Mouse (Mus musculus): Measurements from ENCODE around the gene Sidt1. TPM values are rescaled to one million over a fixed set of nuclear protein-coding genes. Genes with fewer than 3 reads are reported as not detected.

Sidt1 gene
- not detected in 2 replicates for polyA plus RNA-seq (2011; ENCODE audit: insufficient read depth, insufficient read length, low read depth, missing spikeins)

DNA sequence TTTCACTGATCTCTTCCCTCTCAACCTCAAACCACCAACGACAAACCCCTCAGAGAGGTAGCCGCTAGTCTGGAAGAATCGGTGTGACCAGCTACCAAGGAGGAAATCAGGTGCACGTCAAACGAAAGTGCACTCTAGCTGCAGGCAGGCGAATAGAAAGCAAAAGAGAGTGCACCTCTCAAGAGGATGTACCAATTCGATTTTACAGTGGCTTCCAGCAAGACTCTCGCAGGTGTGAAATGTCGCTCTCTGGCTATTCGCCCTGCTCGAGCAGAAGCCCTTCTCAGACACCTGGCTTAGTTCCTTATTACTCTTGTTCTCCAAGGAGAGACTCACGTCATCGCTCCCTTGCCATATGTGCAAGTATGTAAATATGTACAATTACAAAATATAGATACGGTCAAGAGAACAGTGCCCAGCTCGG is at the start of gene Sidt1:
TSS of gene Sidt1 (minus strand) at position 336 of the 424 bp plus-strand sequence.
- Histone ChIP-seq H3K9me3 (replicated peaks; ENCODE audit: control insufficient read depth, insufficient read depth, low read length, poor library complexity, severe bottlenecking) (no peaks in the 10 kb centered on the region; the same call in 1 of the 2 replicates), H3K27me3 (ENCODE audit: control insufficient read depth, insufficient read depth, low read length, poor library complexity, severe bottlenecking) (peaks cover 14% of the 10 kb centered on the region), H3K27ac (ENCODE audit: insufficient read depth, low read length) (no peak within 1 kb of the TSS)

DNA sequence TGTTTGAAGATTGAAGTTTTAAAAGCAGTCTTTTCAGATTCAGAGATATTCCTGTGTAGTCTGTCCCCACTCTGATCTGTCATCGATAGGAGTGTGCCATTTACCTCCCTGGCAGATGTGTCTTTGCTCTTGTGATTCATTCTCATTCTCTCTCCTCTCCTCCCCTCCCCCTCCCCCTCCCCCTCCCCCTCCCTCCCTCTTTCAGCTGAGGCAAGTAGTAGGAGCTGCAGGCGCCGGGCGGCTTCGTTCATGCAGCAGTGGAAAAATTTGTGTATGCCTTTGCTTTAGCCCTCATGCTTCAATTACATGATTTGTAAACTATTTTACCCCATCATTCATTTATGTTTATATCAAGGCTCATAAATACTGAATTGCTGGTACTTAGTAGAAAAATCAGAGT is 48.6 kb upstream of the Sidt1 start:
- Histone ChIP-seq H3K27ac (ENCODE audit: insufficient read depth, low read length) (no peak overlapping the region), H3K9ac (ENCODE audit: low read depth, poor library complexity, severe bottlenecking) (no peak overlapping the region)

More for the DNA sequence above, at the start of gene Sidt1:
- H3K4me3 ChIP-seq (ENCODE audit: low read depth, low read length) = peak within 1 kb of the TSS; percentile 62
- H3K9ac ChIP-seq (ENCODE audit: low read depth, poor library complexity, severe bottlenecking) = peak within 1 kb of the TSS; percentile 19
- H3K4me1 ChIP-seq (ENCODE audit: control insufficient read depth, insufficient read depth, low read length) = no peaks in the 10 kb centered on the region
- no peak for TF ChIP-seq EP300 (IDR thresholded peaks at IDR 0.05; ENCODE audit: insufficient read depth, low read depth, low read length)
- TF ChIP-seq CTCF (IDR thresholded peaks at IDR 0.05; ENCODE audit: low read depth, low read length) = no peak
- TF ChIP-seq POLR2A (IDR thresholded peaks at IDR 0.05; ENCODE audit: insufficient read depth, low read length) = no peak
- no peaks in the 10 kb centered on the region for H3K36me3 ChIP-seq (ENCODE audit: control insufficient read depth, insufficient read depth, low read length, poor library complexity, severe bottlenecking)

DNA sequence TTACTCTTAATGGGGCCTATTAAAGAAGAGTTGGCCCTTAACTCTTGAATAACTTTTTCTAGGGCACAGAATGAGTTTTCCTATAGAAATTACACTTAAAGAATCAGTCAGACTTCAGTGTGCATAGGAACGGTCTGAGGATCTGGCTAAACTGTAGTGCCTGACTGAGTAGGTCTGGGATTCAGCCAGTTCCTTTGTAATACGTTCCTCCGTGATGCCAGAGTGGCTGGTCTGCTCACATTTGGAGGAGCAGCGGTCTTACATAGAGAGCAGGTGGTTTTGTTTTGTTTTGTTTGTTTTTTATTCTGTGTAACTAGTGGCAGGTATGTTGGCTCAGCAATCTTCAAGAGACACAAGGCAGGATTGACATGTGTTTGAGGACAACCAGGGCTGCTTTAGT is 47.0 kb upstream of the Sidt1 start:
- Histone ChIP-seq H3K27me3 (ENCODE audit: control insufficient read depth, insufficient read depth, low read length, poor library complexity, severe bottlenecking) (no peaks in the 10 kb centered on the region), H3K4me3 (ENCODE audit: low read depth, low read length) (no peak overlapping the region), H3K27ac (ENCODE audit: insufficient read depth, low read length) (no peak overlapping the region), H3K36me3 (ENCODE audit: control insufficient read depth, insufficient read depth, low read length, poor library complexity, severe bottlenecking) (peaks cover 10% of the 10 kb centered on the region), H3K4me1 (ENCODE audit: control insufficient read depth, insufficient read depth, low read length) (peaks cover 2% of the 10 kb centered on the region), H3K9me3 (replicated peaks; ENCODE audit: control insufficient read depth, insufficient read depth, low read length, poor library complexity, severe bottlenecking) (no peaks in the 10 kb centered on the region), H3K9ac (ENCODE audit: low read depth, poor library complexity, severe bottlenecking) (no peak overlapping the region)
- TF ChIP-seq EP300 (IDR thresholded peaks at IDR 0.05; ENCODE audit: insufficient read depth, low read depth, low read length) = no peak
- TF ChIP-seq CTCF (IDR thresholded peaks at IDR 0.05; ENCODE audit: low read depth, low read length) = no peak
- TF ChIP-seq POLR2A (IDR thresholded peaks at IDR 0.05; ENCODE audit: insufficient read depth, low read length) = no peak

More for the DNA sequence above, 48.6 kb upstream of the Sidt1 start:
- H3K4me1 ChIP-seq (ENCODE audit: control insufficient read depth, insufficient read depth, low read length) = peaks cover 2% of the 10 kb centered on the region
- no peaks in the 10 kb centered on the region for H3K27me3 ChIP-seq (ENCODE audit: control insufficient read depth, insufficient read depth, low read length, poor library complexity, severe bottlenecking)
- TF ChIP-seq CTCF (IDR thresholded peaks at IDR 0.05; ENCODE audit: low read depth, low read length) (no peak), POLR2A (IDR thresholded peaks at IDR 0.05; ENCODE audit: insufficient read depth, low read length) (no peak), EP300 (IDR thresholded peaks at IDR 0.05; ENCODE audit: insufficient read depth, low read depth, low read length) (no peak)
- H3K36me3 ChIP-seq (ENCODE audit: control insufficient read depth, insufficient read depth, low read length, poor library complexity, severe bottlenecking) = peaks cover 10% of the 10 kb centered on the region
- no peaks in the 10 kb centered on the region for H3K9me3 ChIP-seq (replicated peaks; ENCODE audit: control insufficient read depth, insufficient read depth, low read length, poor library complexity, severe bottlenecking)
- H3K4me3 ChIP-seq (ENCODE audit: low read depth, low read length) = no peak overlapping the region

DNA sequence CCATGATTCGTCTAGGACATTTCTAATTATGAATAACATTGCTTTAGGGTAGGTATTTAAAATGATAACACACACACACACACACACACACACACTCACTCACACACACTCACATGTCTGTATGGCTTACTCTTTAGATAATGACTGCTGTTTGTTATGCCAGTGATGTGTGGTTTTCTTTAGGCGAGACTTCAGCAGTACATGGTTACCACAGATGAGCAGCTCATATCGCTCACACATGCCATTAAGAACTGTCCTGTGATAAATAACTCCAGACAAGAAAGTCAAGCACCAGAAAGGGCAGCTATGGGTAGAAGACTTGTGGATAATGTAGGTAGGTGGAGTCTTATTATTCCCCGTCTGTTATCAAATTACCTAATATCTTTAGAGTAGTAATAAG is 42.5 kb upstream of the Sidt1 start:
- H3K27me3 ChIP-seq (ENCODE audit: control insufficient read depth, insufficient read depth, low read length, poor library complexity, severe bottlenecking) = no peaks in the 10 kb centered on the region
- H3K9me3 ChIP-seq (replicated peaks; ENCODE audit: control insufficient read depth, insufficient read depth, low read length, poor library complexity, severe bottlenecking) = no peaks in the 10 kb centered on the region
- no peak overlapping the region for H3K9ac ChIP-seq (ENCODE audit: low read depth, poor library complexity, severe bottlenecking)
- H3K27ac ChIP-seq (ENCODE audit: insufficient read depth, low read length) = no peak overlapping the region
- H3K4me1 ChIP-seq (ENCODE audit: control insufficient read depth, insufficient read depth, low read length) = no peaks in the 10 kb centered on the region
- no peak overlapping the region for H3K4me3 ChIP-seq (ENCODE audit: low read depth, low read length)
- H3K36me3 ChIP-seq (ENCODE audit: control insufficient read depth, insufficient read depth, low read length, poor library complexity, severe bottlenecking) = peaks cover 17% of the 10 kb centered on the region
- TF ChIP-seq POLR2A (IDR thresholded peaks at IDR 0.05; ENCODE audit: insufficient read depth, low read length) (no peak), CTCF (IDR thresholded peaks at IDR 0.05; ENCODE audit: low read depth, low read length) (no peak)

DNA sequence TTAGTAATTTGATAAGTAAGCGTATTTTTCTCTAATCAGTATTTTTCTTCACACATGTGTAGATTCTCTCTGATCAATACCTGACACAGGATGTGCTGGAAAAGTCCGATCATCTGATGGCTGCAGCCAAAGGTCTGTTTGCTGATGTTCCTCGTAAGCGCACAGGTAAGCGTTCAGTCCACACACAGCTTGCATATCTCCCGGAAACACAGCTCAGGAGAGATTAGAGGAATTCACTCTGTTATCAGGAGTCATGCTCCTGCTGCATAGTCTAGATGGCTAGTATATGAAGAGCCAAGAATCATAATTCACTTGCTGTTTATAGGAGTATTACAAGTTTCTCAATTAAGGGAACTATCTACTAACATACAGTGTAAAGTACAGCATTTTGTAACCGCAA is 32.5 kb upstream of the Sidt1 start:
- H3K4me1 ChIP-seq (ENCODE audit: control insufficient read depth, insufficient read depth, low read length) = no peaks in the 10 kb centered on the region
- H3K9me3 ChIP-seq (replicated peaks; ENCODE audit: control insufficient read depth, insufficient read depth, low read length, poor library complexity, severe bottlenecking) = no peaks in the 10 kb centered on the region
- H3K36me3 ChIP-seq (ENCODE audit: control insufficient read depth, insufficient read depth, low read length, poor library complexity, severe bottlenecking) = peaks cover 16% of the 10 kb centered on the region
- no peak overlapping the region for H3K27ac ChIP-seq (ENCODE audit: insufficient read depth, low read length)
- no peaks in the 10 kb centered on the region for H3K27me3 ChIP-seq (ENCODE audit: control insufficient read depth, insufficient read depth, low read length, poor library complexity, severe bottlenecking)
- H3K9ac ChIP-seq (ENCODE audit: low read depth, poor library complexity, severe bottlenecking) = no peak overlapping the region
- TF ChIP-seq EP300 (IDR thresholded peaks at IDR 0.05; ENCODE audit: insufficient read depth, low read depth, low read length) (no peak), POLR2A (IDR thresholded peaks at IDR 0.05; ENCODE audit: insufficient read depth, low read length) (no peak), CTCF (IDR thresholded peaks at IDR 0.05; ENCODE audit: low read depth, low read length) (no peak)
- H3K4me3 ChIP-seq (ENCODE audit: low read depth, low read length) = no peak overlapping the region

DNA sequence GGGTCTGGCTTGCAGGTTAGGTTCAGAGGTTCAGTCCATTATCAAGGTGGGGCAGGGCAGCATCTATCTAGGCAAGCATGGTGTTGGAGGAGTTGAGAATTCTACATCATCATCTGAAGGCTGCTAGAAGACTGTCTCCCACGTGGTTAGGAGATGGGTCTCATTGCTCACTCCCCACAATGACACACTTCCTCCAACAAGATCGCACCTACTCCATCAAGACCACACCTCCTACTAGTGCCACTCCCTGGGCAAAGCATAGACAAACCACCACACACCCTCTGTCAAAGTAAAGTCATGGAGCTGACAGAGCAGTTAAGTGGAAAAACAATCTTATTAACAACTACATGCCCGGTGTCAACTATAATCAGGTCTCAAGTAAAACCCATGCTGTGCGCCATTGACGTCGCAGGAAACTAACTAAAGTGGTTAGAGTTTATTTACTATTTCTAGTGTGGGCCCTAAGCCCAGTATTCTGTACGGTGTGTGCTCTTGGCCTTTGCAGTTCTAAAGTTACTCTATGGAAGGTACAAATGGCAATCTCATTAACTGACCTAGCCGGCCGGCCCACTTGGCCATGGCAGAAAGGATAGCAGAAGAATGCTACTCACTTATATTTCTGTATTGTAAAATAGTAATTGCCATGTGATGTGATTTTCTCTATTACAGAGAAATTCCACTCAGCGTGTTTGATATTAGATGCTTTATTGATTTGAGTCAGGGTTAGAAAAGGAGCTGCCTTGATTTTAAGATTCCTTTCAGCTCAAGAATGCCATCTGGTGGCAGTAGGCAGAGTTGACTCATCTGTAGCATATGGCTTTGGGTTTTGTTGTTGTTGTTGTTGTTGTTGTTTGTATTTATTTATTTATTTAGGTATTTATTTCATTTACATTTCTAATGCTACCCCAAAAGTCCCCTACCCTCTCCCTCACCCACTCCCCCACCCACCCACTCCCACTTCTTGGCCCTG is 29.2 kb upstream of the Sidt1 start:
- Histone ChIP-seq H3K27ac (ENCODE audit: insufficient read depth, low read length) (no peak overlapping the region), H3K4me3 (ENCODE audit: low read depth, low read length) (no peak overlapping the region), H3K36me3 (ENCODE audit: control insufficient read depth, insufficient read depth, low read length, poor library complexity, severe bottlenecking) (peaks cover 11% of the 10 kb centered on the region), H3K27me3 (ENCODE audit: control insufficient read depth, insufficient read depth, low read length, poor library complexity, severe bottlenecking) (no peaks in the 10 kb centered on the region), H3K9me3 (replicated peaks; ENCODE audit: control insufficient read depth, insufficient read depth, low read length, poor library complexity, severe bottlenecking) (no peaks in the 10 kb centered on the region), H3K9ac (ENCODE audit: low read depth, poor library complexity, severe bottlenecking) (no peak overlapping the region), H3K4me1 (ENCODE audit: control insufficient read depth, insufficient read depth, low read length) (peaks cover 2% of the 10 kb centered on the region)
- TF ChIP-seq CTCF (IDR thresholded peaks at IDR 0.05; ENCODE audit: low read depth, low read length) (no peak), POLR2A (IDR thresholded peaks at IDR 0.05; ENCODE audit: insufficient read depth, low read length) (no peak), EP300 (IDR thresholded peaks at IDR 0.05; ENCODE audit: insufficient read depth, low read depth, low read length) (no peak)
